Mouse (Mus musculus) G1E (cell line): ENCODE measurements around the gene Arfgap3.

Experiments used
- CTCF ChIP-seq: IDR thresholded peaks from 2 replicates; pipeline ENCODE4 v1.5.1; 2012; ENCODE audit warnings: low read depth, low read length, inconsistent platforms, mixed read lengths
- GATA1 ChIP-seq: IDR thresholded peaks from 2 replicates; pipeline ENCODE4 v1.6.1; 2012; ENCODE audit warnings: borderline replicate concordance, low read length, inconsistent platforms, mixed read lengths
- POLR2AphosphoS5 ChIP-seq: IDR thresholded peaks from 2 replicates; pipeline ENCODE4 v1.6.1; 2012; ENCODE audit warnings: low read depth, low read length, inconsistent platforms; ENCODE audit not compliant: insufficient replicate concordance
- TAL1 ChIP-seq: conservative IDR thresholded peaks from 2 replicates; pipeline ENCODE4 v1.6.1; 2012; ENCODE audit warnings: low read depth, low read length, inconsistent platforms, mixed read lengths

GRCm38 (mm10) chr15:83328952-83329351, 21.1 kb downstream of the Arfgap3 start:
- TF ChIP-seq CTCF (no peak), GATA1 (no peak), TAL1 (no peak), POLR2AphosphoS5 (no peak)
